Mouse (Mus musculus): ENCODE measurements at regions not wholly inside any gene's neighbourhood (a gene's known extent, or its start where the extent isn't known, plus 50 kb on each side); places are given as distances from the start of the nearest gene placed in this dataset.

- DNase-seq = no peak
Measured at GRCm38 (mm10) chr12:109662179-109662578, 62.0 kb upstream of the Rtl1 start.

DNA sequence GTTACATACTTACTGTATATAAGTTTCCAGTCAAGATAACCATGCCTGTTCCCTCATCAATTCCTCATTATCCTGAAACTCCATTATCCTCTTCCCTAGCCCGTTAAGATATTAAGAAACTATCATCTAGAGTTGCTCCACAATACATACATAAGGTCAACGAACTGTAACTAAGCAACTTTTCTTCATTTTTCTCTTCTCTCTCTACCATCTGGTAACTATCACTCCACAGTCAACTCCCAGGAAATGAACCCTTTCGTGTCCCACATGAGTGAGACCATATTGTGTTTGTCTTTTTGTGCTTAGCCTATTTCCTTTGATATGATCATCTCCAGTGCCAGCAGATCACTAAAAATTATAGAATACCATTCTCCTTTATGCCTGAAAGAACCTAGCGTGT is 74.6 kb upstream of the Rtl1 start:
- no peak for DNase-seq

DNA sequence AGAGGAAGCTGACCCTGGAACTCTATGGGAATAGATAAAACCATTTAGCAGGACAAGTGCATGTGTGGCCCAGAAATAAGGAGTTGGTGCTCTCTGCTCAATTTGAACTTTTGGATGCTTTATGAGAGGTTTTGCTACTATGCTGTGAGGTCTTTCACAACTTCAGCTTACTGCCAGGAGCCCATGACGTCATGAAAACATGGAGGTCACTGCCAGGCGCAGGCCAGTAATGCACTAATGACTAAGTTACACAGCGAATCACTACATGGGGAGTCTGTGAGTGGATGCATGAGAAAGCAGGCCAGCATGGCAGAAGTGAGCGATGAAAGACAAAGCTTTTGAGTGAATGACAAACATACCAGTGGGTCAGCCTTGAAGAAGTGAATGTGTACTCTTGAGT is 93.9 kb upstream of the Rtl1 start:
- no peak for DNase-seq

- no peak for DNase-seq
Measured at GRCm38 (mm10) chr12:109694801-109695430, 94.8 kb upstream of the Rtl1 start.

- no peak for DNase-seq
Measured at GRCm38 (mm10) chr12:109706820-109707219, 106.7 kb upstream of the Rtl1 start.

DNA sequence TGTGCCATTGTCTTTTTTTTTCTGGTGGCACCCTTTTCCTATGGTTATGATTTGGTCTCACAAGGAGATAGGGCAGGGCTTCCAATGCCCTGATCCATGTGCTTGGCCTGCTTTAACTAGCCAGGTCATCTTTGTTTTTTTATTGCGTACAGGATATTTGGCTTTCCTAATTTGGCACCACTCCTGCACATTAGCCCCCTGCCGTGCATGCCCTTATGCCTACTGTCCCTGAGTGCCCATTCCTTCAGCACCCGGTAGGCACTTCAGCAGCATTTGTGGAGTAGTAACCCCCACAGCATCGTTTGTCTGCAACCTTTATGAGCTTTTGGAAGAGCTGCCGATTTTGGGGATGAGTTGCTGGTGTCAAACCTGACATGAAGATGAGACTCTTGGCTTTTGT is 109.5 kb upstream of the Rtl1 start:
- no peak for DNase-seq

- DNase-seq = no peak
Measured at GRCm38 (mm10) chr12:109711392-109711791, 111.3 kb upstream of the Rtl1 start.

GRCm38 (mm10) chr12:109711946-109712345 is 111.8 kb upstream of the Rtl1 start:
- no peak for DNase-seq

GRCm38 (mm10) chr12:109712386-109712785 is 112.3 kb upstream of the Rtl1 start:
- DNase-seq = no peak

DNA sequence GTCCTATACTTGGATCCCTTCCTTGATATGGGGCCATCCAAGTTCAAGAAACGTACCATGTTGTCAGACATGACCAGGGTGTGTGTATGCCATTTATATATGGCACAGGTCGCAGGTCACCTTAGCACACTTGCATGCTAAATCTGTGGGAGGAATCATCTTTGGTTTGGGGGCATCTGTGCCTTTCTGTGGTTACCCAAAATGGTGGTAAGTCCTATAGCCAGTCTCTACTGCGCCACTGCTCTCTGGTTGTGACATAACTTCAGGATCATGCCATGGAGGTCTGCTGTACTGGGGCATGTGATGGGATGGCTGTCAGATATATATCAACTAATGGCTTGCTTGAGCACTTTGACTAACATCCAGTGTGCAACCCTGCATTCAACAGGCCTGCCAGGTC is 112.9 kb upstream of the Rtl1 start:
- DNase-seq = no peak

DNA sequence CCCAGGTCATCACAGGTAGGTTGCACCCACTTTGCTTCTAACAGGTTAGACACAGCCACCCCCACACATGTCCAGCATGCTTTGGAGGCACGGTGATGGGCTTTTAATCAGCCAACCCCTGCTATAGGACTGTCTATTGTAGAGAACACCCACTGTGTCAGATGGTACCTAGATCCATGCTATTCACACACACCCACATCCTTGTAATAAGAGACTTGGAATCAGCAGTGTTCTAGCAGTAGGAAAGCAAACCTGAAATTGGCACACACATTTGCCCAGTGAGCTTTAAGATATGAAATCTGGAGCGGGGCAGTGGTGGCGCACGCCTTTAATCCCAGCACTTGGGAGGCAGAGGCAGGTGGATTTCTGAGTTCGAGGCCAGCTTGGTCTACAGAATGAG is 113.9 kb upstream of the Rtl1 start:
- DNase-seq = no peak

DNA sequence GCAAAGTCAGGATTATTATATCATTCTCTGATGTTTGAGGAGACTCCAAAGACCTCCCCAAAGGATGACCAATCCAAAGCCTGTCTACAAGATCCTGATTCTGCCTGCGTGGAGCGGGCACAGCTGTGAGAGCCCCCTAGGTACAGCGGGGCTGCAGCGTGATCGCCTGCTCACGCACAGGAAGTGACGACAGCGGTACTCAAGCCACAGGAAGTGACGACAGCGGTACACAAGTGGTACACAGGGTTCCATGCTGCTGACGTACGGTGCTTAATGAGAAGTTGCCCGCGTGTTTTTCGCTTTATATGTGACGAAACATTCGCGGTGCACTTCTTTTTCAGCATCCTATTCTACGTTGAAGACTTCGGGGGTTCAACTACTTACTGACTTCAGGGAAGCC is 116.9 kb upstream of the Rtl1 start:
- DNase-seq = no peak

GRCm38 (mm10) chr12:109718036-109718435 is 117.9 kb upstream of the Rtl1 start:
- no peak for DNase-seq

DNA sequence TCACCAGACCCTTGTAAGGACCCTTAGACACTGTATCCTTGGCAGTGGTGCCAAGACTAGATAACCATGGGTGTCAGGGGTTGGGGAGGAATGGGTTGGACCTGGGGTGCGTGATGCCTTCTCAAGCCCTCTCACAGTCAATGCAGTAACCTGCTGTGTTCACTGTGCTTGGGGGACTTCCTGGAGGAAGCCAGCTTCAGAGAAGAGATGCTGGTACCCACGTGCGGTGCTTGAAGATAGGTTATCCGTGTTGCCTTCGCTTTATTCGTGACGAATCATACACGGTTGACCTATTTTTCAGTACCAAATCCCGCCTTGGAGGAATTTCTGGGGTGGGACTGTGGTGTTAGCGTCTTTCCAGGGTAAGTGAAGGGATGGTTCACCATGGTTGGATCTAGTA is 138.1 kb upstream of the Rtl1 start:
- no peak for DNase-seq

DNA sequence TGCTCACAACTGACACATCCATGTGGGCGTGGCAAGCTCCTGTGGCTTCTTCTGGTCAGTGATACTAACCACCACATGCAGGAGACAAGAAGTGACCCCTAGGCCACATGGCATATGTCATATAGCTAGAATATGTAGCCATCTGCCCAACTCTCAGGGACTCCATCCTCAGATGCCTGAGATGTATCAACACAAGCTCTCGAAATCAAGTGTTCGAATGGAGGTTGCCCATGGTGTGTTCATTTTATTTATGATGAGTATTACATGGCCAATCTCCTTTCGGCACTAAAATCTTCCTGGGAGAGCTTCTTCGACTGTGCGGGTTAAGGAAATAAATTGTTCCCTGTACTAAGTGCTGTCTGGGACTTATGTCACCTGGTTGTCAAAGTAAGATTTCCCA is 138.8 kb upstream of the Rtl1 start:
- DNase-seq = no peak

GRCm38 (mm10) chr12:109742486-109742885 is 142.4 kb upstream of the Rtl1 start:
- no peak for DNase-seq

DNA sequence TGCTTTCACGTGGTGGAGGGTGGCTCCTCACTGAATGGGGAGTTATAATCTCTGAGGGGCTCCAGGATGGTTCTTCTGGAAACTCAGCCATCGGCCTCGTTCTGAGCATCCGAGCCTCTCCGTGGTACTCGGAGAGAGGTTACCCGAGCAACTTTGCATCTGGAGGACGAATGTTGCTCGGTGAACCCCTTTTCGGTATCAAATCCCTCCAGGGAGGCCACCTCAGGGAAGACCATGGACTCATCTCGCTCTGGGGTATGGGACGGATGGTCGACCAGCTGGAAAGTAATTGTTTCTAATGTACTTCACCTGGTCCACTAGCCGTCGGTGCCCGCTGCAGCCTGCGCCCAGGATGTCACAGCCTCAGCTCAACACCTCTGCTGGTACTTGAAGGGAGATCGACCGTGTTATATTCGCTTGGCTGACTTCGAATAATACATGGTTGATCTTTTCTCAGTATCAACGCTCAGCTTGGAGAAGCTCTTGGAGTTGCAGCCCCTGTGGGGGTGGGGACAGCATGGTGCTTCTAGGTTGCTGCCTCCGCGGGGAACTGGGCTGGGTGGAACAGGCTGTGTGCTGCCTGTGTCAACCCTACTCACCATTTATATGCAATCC is 143.0 kb upstream of the Rtl1 start:
- DNase-seq = no peak

- no peak for DNase-seq
Measured at GRCm38 (mm10) chr12:109744186-109744585, 144.1 kb upstream of the Rtl1 start.

DNA sequence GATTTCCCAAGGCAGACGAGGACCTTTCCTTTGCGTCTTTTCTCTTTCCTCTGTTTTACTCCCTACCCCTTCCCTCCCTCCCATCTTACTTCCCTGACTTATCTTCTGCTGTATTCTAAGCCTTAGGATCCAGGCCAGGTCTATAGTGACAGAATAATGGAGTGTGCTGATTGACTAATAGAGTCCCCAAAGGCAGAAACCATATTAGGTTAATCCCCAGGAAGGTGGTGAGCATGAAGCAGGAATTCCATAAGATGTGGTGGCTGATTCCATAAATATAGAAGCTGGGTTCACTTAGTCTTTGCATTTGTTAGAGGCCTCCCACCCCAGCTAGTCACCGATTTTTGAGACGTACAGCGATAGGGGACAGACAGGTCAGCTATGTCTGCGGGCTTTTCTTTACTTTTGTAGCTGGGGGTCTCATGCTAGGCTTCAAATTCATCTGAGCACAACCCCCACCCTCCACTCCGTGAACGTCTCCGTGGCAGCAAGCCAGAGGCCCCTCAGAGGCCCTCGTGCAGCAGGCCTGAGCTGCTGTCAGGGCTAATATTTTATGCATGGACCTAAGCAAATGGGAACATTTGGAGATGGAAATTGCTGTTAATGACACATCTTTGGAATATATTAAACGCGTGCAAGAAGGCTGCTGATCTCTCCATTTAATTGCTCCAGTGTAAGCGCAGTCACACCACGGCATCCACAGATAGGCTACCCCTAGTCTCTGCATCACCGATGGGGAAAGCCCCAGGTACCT is 145.8 kb upstream of the Rtl1 start:
- no peak for DNase-seq

DNA sequence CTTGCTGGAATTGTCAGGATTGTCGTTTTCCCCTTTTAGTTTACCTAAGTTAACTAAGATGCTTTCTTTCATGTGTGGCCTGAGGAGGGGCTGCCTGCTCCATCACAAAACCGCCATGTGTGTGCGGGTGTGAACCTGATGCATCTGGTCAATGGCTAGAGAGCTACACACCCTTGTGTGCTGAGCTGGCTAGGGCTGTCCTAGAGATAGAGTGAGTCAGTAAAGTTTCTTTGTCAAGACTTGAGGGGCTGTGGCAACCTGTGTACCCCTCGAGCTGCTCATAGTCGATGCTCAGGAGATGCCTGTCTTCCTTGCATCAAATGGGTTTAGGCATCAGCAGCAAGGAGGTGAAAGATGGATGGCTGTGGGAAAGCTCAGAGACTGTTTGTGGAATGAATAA is 147.1 kb upstream of the Rtl1 start:
- no peak for DNase-seq

DNA sequence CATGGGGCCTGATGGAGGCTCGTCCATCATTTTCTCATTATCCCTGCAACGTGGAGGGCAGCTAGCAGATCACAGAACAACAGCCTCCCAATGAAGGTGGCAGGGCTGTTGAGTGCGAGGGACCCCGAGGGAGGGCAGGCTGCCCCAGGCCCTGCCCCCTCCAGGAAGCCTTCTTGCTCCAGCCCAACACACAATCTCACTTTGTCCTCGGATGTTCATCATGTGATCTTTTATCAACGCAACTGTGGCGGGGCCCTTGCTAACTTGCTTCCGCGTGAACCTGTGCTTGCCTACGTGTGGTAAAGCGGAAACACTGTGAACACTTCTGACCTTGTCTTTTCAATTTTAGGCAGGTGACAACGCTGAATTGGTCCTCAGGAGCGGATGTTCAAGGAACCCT is 147.6 kb upstream of the Rtl1 start:
- no peak for DNase-seq

GRCm38 (mm10) chr12:109748326-109749059 is 148.4 kb upstream of the Rtl1 start:
- peak; percentile 7 for DNase-seq

DNA sequence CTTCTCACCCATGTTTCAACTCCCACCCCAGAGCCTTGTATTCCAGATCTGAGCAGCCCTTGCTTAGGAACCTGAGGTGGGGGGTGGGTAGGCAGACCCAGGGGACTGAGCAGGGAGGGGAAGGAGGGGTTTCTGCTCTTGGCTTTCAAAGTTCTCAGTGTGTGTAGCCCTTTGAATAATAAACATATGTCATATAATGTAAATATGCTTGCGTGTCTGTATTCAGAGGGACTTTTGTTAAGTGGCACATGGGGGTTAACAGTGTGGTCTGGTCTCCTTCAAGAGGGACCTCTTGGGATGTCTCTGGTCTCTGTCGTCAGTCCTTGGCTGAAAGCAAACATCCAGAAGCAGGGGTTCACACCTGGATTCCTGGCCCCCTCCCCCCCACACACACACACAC is 149.1 kb upstream of the Rtl1 start:
- no peak for DNase-seq
